Mouse (Mus musculus): Measurements from ENCODE around the gene Coq6. TPM values are rescaled to one million over a fixed set of nuclear protein-coding genes. Genes with fewer than 3 reads are reported as not detected.
A peak's percentile ranks its signal among the peaks of the same experiment; 100 is the strongest.
"Not testable (repeated sequence)": the region's sequence is repeated elsewhere in the genome, so short reads cannot be mapped to it uniquely, and the experiment has no call there.

The Coq6 gene
- total RNA-seq (2021), result 53.9 and 67.3 TPM in 2 replicates
- long read RNA-seq, transcript Coq6-201 (12 exons, 1,602 nt), result major isoform, 57 of 75 reads
- long read RNA-seq, partial matches to known transcripts, result 8 of 75 reads
- long read RNA-seq, other reads (novel, unspliced or antisense), result 9 of 75 reads

DNA sequence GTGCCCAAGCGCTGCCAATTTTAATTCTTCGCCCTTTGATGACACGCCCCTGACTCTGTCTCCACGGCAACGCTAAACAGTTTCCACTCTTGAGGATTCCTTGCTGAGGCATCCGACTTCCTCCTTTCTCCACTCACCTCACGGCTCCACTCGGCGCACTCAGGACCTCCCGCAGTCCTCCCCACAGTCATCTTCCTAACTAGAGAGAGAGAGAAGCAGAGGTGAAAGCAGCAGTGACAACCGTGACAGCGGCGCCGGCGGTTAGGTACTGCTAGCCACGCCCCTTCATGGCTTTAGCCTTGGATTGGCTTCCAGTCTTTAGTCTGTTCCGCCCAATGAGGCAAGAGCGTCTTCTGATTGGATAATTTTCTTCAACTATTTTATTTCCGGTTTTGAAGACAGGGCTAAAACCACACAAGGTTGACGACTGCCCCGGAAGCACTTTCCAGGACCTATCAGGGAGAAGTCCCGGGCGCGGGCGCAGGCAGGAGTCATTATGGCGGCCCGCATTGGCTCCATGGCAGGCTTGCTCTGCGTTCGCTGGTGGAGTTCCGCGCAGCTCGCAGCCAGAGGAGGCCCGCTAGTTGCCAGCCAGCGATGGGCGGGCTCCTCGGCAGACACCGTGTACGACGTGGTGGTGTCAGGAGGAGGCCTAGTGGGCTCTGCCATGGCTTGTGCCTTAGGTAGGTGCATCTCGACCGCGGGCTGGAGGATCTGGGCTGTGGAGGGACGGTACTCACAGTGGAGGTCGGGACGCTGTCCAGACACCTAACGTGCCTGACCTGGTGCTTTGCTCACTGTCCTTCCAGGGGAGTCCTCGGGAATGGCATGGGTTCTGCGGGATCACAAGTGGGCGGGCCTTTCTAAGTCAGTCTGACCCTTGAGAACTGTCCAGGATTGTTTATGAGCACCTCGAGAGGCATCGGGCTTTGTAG, at the start of gene Coq6, which contains the start of gene Fam161b:
TSS of gene Coq6 (plus strand) at position 103 of the 935 bp plus-strand sequence.
TSS of gene Fam161b (minus strand) at position 279 of the 935 bp plus-strand sequence.
- DNase-seq, result peak; percentile 94

DNA sequence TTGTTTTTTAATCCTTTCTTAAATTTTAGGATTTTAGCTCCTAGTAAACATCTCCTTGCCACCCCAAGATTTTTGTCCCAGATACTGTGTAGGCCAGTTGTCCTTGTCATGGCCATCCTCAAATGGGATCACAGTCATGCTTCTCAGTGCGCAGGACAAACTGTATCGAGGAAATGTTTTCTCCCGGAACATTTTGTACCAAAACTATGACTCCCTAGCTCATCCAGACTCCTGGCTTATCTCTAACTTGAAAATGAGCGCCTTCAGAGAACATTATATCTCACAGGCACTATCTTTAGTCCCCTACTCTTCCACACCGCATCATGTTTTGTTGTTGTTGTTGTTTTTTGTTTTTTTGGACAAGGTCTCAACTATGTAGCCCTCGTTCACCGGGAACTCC, 45.5 kb upstream of the Coq6 start:
- no peak for DNase-seq

DNA sequence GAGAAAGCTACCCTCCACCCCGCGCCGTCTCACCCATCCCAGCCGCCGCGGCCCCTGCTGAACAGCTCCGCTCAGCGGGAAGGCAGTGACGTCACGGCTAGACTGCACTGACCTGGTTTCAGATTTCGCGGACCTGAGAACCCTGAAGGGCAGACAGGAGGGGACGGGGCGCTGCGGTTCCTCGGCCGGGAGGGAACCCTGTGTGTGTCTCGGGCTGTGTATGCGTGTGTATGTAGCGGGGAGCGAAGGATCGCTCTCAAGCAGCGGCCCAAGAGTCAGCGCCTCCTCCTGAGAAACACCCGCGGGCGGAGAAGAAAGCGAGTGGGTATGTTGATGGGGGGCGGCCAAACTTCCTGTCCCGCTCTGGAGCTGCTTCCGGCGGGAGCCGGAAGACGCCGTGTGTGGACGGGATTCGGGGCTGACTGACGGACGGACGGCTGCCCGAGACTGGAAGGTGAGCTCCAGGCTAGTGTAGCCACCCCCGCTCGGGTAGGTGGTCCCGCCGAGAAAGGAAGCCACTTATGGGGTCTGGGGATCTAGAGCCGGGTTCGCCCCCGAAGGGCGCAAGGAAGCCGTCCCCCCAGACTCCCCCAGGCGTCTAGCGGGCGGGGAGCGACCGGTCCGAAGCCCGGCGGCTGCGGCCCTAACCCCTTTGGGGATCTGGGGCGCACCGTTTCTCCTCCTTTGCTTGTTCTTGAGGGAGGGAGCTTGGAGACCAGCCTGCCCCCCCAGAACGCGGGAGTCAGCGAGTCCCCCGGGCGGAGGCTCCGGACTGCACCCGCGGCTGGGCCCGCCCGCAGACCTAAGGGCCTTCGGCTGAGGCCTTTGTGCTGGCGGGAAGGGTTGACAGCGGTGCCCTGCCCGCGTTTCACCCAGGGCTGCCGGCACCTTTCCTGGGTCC, 44.5 kb upstream of the Coq6 start, which contains the start of gene Zfp410:
TSS of gene Zfp410 (plus strand) at position 132 of the 901 bp plus-strand sequence.
- DNase-seq, result peak; percentile 86

DNA sequence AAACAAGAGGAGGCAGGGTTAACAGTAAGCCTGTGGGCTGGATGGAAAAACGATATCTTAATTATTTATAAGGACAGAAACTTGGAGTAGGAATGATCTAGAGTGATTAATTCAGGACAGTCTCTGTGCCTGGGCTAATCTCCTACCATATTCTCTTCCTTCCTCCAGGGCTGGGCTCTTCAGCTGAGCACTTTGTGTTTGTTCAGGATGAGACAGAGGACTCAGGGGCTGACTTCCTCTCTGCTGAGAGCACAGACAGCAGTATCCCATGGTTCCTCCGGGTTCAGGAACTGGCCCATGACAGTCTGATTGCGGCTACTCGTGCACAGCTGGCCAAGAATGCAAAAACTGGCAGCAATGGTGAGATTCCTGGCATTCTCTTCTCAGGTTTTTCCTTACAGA, 34.3 kb upstream of the Coq6 start:
- no peak for DNase-seq

DNA sequence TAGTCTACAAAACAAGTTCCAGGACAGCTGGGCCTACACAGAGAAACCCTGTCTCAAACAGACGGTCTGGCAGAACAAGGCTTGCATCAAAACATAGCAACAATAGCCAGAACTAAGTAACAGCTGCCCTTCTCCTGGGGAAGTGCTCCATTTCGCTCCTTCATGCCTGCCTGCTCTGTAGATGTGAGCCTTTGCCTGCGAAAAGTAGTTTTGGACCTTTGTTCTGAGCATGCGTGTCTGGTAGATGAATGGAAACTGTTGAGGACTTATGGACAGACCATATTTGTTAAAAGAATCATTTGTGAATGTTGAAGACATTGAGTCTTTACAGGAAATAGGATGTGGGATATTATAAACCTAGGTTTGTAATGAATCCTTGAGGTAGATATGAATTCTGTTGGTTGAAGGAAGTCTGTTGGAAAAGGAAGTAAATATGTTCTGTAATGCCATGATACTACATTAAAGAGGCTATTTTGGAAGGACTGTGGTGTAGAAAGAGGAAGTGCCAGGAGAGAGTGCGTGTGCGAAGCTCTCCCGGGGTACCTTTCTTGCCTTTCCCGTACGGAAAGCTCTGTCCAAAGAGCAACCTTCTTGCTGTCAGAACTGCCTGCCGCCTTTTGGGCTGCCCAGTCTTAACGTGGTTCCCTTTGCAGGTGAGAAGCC, 24.4 kb upstream of the Coq6 start:
- DNase-seq, result no peak

DNA sequence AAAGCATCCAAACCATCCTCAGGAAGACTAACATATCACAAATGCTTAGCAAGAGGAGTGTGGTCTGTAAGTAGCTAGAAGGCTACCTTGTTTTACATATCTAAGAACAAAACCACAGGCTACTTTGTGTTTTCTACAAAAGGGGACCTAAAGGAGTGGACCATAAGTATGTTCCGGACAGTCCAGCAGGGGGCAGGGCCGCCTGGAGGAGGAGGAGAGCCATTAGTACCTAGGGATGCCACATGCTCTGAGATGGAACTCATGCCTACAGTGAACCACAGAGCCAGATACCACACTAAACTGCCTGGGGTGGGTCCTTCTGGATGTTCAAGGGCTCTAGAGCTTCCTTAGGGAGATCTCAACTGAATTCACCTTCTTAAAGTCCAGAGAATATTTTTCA, 14.3 kb upstream of the Coq6 start:
- peak; percentile 53 for DNase-seq

DNA sequence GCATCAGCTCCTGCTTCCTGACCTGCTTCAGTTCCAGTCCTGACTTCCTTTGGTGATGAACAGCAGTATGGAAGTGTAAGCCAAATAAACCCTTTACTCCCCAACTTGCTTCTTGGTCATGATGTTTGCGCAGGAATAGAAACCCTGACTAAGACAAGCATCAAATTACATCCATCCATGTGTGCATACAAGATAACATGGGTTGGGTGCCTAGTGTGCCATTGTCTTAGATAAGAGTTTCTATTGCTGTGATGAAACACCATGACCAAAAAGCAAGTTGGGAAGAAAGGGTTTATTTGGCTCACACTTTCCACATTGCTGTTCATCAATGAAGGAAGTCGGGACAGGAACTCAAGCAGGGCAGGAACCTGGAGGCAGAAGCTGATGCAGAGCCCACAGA, 2.8 kb upstream of the Coq6 start:
- DNase-seq, result not testable (repeated sequence)

DNA sequence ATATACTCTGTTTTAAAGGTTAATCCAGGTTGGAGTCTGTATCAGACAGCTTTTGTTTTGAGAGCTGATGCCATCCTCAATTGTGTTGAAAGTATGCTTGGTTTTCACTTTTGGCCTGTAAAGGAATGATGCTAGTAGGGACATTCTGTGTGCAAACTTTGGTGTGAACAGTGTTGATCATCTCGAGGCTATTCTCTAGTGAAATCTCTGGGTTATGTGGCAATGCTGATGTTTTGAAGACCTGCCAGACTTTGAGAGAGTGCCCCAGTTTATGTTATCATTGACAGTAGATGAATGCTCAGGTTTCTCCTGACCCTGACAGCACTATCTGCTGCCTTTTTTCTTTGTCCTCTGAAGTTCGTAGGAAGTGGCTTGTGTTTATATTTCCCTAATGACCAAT, 1.4 kb downstream of the Coq6 start:
- no peak for DNase-seq

DNA sequence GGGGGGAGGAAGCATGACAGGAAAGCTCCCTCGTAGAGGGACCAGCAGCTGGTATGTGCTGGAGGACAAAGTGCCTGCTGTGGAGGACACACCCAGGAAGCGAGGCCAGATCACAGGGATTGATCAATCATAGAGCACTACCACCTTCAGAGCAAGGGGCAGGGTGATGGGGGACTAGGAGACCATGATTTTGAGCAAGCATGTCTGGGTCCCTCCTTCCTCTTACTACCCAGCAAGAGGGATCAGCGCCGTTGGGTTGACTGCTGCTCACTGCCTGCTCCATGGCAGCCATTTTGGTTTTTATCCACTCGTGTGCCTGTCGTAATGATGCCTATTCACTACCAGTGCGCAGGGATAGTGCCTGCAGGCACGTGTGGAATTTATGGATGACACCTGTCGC, 2.8 kb downstream of the Coq6 start:
- no peak for DNase-seq

DNA sequence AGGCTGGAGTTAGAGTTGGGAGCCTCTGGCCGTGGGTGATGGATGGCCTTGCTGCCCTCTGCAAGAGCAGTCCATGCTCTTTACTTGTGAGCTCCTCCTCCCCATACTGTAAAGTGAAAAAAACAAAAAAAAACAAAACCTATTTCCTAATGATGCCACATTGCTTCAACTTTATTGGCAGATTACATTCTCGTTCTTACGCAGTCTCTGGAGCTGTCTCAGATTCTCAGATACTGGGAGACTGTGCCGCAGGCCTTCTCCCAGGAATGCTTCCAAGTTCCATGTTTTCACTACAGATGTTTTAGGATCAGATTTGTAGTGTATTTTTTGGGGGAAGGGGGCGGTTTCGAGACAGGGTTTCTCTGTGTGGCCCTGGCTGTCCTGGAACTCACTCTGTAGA, 3.7 kb downstream of the Coq6 start:
- DNase-seq, result no peak

DNA sequence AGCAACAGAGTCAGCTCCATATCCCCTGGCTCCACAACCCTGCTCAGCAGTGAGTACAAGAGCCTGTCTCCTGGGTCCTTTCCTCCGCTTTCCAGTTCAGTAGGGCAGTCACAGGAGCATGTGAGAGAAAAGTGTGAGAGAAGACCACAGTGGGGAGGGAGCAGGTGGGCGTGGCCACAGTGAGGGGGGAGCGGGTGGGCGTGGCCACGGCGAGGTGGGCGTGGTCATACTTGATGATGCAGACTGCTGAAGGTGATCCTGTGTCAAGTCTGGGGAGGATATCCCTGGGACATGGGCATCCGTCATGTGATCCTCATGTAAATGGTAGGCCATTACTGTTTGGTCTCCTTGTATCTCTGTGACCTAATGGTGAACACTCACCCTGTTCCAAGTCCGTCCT, 5.5 kb downstream of the Coq6 start:
- DNase-seq, result no peak

DNA sequence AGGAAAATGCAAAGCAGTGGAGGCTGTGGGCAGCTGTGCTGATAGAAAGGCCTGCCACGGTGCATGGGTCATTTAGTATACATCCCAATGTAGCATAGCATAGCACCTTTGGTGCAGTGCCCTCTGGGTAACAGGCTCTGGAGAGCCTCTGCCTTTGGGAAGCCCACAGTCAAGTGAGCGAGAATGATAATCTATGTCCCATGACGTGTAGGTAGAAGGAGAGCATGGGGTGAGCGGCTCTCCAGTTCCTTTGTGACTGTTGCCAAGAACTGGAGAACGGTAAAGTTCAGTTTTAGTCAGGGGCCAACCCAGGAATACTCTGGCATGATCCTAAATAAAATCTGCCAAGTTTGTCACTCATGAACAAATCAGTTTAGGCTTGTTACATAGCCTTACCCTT, 10.2 kb downstream of the Coq6 start:
- DNase-seq, result no peak

DNA sequence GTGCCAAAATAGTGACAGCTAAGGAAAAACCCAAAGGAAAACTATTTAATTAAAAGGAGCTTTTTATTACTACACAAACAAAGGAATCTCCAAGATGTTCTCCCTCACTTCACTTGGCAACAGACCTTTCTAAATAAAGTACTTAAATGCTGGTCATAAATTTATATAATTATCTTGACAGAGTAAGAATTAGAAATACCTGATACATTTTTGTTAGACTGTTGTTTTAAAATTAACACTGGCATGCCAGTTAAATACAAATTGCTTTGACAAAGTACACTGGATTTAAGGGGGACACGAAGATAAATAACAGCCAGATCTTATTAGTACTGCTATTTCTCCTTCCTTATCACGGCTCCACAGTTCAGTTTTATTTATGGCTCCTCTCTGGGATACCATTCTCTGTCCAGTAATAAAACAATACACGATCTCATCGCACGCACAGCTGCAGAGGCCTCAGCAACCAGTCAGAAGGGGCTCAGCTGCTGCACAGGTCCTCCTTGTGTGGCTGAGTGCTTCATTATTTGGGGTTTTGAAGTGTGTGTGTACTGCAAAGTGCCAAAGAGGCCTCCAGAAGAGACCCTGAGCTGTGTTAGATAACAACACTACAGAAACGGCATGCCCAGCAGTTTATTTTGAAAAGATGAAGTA, 12.5 kb downstream of the Coq6 start:
- DNase-seq, result no peak

DNA sequence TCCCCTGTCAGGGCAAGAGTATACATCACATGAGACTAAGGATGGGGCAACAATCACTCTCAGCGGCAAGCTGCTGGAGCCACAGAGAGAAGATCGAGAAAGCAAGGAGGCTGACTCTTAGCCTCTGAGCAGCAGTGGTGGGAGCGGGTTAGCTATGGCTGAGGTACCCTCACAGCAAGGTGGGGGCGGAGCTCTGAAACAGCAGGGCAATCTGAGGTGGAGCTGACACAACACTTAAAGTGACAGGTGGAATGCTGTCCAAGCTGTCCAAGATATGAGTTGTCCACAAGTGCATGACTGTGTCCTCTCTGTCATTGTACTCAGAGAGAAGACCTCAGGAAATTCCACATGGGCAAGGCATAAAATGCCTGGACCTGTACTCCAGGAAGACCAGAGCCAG, 20.9 kb downstream of the Coq6 start:
- no peak for DNase-seq

DNA sequence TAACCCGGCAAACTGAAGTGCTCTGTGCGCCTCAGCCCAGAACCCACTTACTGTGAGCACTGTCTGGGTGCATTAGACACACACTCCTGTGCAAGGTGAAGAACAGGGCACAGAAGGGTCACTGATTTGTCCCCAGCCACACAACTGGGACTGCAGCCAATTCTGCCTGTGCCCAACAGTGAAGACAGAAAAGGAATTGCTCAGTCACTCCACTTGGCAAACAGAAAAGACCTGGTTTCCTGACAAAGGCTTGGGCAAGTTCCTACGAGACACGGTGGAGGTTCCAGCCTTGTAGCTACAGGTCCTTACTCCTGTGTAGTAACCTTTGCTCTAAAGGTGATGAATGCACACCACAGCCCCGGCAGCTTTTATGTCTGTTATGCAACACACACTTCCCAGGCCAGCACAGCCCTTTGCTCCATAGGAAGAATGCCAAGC, 23.2 kb downstream of the Coq6 start:
- DNase-seq, result peak; percentile 39

DNA sequence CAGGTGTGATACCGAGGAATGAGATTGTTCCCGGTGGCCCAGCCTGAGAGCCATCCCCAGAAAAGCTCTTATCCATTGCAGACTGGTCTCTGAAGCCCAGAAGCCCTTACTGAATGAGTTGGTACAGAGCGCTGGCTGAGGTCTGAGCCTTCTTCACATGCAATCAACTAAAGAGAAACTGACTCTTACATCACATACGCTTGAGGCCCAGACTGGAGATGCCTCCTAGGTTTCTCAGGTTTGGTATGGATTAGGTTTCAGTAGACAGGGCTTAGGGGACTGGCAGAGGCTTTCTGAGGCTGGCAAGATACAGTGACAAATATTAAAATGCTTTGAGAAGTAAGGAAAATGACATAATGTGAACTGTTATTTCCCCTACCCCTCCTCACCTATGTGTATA, 24.0 kb downstream of the Coq6 start:
- DNase-seq, result no peak

DNA sequence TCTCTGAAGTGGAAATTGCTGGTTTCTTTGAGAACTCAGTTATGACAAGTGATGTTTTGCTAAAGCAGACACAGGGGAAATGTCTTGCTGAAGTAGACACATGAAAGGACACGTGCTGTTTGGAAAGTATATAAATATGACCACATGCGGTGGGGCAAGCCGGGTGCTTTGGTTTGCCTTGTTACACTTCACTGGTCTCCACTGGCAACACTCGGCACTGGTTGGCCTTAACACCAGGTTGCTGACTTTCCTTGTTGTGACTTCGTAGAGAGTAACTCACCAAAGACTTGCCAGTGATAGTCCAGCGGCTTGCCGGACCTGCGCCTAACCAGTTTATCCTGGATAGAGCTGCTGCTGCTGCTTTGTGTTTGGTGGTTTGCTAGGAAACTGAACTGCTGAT, 26.6 kb downstream of the Coq6 start:
- no peak for DNase-seq

DNA sequence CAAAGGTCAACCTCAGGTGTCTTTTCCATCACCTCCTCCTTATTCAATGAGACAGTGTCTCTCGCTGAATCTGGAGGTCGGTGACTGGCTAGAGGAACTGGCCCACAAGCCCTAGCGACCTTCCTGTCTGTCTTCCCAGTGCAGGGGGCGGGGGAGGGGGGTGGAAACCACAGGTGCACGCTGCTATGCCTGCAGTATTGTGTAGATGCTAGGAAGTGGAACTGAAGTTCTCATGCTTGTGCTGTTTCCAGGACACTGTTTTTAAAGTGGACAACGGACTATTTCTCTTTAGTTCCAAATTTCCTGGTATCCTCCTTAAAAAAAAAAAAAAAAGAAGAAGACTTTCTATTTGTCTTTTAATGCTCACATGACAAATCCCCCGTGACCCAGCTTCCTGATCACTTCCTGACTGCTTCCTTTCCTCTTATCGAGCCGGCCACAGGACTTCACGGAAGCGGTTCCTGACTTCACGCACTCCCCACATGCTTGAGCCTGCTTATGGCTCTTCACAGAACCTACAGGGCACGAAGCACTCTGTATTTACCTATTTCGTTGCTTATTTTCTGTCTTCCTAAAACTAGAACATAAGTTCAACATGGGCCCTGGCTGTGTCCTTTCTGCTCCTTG, 27.4 kb downstream of the Coq6 start:
- DNase-seq, result no peak

DNA sequence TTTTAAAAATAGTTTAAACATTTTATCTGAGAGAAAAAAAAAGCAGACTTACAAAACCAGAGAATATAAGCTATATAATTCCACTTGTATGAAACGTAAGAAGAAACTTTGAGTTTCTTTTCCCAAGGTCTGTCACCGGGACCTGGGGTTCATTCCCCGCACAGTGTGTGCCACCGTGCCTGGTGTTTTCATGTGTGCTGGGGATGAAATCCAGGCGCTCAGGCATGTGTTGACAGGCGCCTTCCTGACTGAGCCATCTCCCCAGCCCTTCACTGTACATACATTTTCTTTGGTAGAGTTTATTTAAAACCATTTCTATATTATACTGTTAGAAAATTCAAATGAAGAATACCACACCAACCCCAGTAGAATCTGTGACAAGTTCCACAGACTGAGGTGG, 28.9 kb downstream of the Coq6 start:
- no peak for DNase-seq

DNA sequence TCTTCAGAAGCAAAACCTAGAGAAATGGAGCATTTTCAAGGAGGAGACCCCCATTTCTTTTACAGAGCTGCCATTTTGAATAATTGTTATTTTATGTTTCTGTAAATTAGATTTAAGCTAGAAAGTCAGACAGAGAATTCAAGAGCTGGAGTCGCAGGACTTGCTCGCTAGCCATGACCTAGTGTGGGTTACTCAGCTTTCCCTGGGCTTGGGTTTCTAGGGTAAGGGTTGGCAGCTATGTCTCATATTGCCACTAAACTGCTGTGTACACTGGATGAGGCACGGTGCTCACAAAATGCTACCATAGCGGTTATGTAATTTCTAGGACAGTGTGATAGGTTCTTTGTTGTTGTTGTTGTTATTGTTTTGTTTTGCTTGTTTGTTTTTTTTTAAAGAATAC, 31.2 kb downstream of the Coq6 start:
- no peak for DNase-seq

DNA sequence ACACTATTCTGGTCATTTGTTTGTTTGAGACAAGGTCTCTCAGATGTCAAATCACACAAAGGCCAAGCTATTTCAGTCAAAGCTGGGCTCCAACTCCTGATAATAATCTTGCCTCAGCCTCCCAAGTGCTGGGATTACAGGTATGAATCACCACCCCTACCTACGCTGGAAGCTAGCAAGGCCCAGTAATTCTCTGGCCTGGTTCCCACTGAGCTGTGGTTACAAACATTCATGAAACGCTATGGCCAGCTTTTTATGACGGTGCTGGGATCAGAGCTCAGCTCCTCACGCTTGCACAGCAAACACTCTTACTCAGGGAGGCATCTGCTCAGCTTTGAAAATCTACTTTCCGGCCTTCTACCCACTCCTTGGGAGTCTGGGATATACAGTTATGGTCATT, 32.4 kb downstream of the Coq6 start:
- no peak for DNase-seq

Measured in adrenal gland, postnatal 25 days (tissue).